Mouse (Mus musculus) neural tube, embryonic 10.5 days (tissue): ENCODE measurements around the gene Birc2.

ENCODE experiments used
- DNase-seq: peaks from one replicate; pipeline ENCODE4 v3.0.0-alpha.2; 2017; ENCODE audit warnings: low spot score; ENCODE audit errors: extremely low spot score

Birc2 gene

DNA sequence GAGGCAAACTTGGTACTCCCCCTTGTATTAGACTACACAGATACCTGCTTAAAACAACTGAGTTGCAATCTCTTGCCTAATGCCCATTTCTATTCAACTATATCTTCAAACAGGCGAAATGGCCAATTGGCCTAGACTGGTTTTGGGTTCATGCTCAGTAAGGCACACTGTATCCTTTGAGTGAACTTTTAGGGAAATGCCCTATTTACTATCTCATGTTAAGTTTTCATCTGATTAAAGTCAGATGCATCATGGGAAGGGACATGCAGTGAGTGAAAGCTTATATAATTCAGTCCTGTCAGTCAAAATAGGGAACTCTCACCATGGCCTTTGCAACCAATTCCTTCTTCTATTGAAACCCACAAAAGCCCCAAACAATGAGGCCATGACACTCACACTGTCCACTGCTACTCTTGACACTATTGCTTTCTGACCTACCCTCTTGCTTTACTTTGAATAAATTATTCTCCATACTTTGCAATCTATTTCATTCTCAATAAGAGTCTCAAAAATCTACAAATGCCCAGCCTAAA, 9.9 kb upstream of the Birc2 start:
- no peak for DNase-seq

- DNase-seq = no peak
Measured at GRCm38 (mm10) chr9:7845216-7845895, 8.5 kb upstream of the Birc2 start.

DNA sequence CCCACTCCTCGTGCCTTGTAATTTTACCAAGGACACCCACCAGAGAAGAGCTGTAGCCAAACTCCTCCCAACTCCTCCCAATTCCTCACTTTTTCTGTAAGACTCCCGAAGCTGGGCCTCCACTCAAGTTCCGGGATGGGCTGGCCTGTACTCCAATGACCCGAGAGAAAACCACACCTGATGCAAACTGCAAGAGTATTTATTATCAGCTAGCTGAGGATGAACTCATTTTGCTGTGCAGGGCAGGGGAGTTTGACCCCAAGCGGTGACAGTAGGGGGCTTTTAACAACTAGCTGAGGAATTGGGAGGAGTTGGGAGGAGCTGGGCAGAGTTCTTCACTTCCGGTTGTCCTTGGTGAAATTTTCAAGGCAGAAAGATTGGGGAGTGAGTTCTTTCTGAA, 4.4 kb upstream of the Birc2 start:
- no peak for DNase-seq

DNA sequence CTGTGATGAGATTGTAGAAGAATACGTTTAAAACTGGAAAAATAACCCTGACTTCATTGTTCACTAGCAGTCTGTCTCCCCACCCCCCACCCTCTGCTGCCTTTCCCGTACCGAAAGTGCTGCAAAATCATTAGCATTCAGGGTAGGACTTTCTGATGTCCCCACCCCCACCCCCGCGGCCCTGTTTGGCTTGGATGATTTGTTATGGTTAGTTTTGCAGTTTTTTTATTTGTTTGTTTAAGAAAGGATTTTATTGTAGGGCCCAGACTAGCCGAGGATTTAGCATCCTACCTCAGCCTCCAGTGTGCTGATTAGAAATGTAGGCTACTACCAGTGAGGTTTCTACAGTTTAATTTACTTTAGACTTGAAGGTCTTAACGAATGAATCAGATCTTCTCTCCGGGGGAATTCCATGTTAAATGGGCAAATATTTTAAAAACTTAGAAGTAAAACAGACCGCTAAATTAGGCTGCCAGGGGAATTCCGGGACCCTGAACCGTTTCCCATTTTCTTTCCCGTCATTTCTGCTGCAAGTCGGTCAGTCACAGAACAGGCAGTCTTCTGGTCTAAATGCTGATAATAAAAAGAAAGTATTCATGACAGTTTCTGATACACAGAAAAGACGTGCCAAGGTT, 1.1 kb upstream of the Birc2 start:
- peak; percentile 57 for DNase-seq

- no peak for DNase-seq
Measured at GRCm38 (mm10) chr9:7836331-7836730, 533 bp downstream of the Birc2 start.

DNA sequence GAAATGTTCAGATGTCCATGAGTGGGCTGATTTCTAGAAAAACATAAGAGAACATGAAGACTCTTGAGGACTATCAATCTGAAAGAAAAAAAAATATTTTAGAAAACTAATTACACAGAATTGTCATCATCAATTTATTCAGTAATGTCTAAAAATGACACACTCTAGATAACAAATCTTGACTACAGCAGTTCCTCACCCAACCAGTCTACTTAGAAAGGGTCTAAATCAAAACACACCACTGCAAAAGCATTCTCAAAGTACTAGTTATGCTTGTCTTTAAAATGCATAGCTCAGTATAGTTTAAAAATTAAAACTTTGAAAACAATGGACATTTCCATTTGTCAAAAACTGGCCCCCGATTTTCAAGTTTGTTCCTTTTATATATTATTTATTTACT, 1.6 kb downstream of the Birc2 start:
- no peak for DNase-seq

DNA sequence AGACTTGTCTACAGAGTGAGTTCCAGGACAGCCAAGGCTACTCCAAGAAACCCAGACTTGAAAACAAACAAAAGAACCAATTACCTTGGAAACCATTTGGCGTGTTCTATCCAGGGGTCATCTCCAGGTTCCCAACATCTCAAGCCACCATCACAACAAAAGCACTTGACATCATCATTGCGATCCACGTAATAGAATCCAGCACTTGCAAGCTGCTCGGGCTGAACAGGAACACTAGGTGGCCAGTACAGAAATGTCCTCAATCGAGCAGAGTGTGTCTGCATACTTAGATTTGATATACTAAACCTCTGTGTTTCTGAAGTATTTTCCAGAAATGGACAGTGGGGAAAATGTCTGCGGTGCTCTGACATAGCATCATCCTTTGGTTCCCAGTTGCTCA, 3.4 kb downstream of the Birc2 start:
- DNase-seq = no peak

- DNase-seq = peak; percentile 6
Measured at GRCm38 (mm10) chr9:7829531-7830528, 7.0 kb downstream of the Birc2 start.

- DNase-seq = no peak
Measured at GRCm38 (mm10) chr9:7828706-7829105, 8.2 kb downstream of the Birc2 start.

DNA sequence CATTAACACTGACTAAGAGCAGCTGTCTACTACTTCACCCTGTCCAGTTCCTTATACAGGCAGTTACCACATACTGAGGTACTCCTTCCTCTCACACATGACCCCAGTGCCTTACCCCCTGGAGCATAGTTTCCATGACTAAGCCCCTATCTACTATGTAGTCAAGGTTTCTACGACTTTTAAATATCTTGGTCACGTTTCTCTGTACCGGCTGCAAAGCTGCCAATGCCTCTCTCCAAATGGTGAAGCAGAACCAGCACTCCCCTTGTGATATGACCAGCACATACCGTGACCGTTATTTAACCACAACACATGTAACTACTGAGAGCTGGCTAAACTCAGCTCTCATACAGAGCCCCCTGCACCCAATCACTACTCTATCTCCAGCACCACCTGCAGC, 11.9 kb downstream of the Birc2 start:
- no peak for DNase-seq

GRCm38 (mm10) chr9:7822758-7823157, 14.1 kb downstream of the Birc2 start:
- no peak for DNase-seq

- no peak for DNase-seq
Measured at GRCm38 (mm10) chr9:7805101-7805506, 31.8 kb downstream of the Birc2 start.

DNA sequence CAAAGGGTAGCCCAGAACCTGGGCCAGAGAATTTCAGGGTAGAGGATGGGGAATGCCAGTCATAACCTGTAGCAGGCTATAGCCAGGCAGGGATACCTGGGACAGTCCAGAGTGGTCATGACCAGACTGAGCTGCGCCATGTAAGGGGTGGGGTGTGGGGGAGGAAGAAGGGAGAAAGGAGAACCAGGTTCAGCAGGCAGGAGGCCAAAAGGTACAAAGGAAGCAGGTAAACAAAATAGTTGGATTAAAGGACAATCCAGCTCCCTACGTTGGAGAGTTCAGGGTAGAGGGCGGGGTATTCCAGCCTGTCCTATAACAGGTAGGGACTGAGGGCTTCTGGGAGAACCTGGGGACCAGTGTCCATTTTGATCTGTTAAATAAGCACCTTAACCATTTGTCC, 38.3 kb downstream of the Birc2 start:
- no peak for DNase-seq

- no peak for DNase-seq
Measured at GRCm38 (mm10) chr9:7797542-7797941, 39.3 kb downstream of the Birc2 start.

DNA sequence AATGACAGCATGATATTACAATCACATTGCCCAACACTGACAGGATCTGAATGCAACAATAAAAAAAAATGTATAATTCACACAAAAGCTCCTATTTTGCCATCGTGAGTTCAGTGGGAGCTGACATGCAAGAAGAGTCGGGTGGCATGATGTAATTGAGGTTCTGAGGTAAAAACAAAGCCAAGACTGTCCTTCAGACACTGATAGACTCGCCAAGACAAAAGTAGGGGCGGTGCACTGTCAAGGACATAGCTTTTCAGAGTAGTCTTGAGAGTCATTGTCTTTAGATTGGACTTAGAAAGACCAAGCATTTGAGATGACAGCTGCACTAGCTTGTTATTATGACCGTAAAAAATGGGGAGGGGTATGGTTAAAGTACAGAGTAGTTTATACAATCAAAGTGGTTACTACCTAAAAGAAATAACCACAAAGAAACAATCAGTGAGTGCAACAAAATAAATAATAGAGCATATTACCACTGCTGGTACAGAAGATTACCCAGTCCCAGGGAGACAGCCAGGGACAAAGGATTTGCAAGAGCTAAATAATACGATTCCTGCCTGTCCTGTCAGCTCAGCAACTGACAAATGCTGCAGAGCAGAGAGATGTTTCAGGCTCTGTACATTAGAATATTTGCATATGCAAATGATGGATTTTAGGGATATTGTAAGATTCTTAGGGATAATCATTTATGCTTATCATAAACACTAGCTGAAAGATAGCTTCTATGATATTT, 40.6 kb downstream of the Birc2 start:
- no peak for DNase-seq

DNA sequence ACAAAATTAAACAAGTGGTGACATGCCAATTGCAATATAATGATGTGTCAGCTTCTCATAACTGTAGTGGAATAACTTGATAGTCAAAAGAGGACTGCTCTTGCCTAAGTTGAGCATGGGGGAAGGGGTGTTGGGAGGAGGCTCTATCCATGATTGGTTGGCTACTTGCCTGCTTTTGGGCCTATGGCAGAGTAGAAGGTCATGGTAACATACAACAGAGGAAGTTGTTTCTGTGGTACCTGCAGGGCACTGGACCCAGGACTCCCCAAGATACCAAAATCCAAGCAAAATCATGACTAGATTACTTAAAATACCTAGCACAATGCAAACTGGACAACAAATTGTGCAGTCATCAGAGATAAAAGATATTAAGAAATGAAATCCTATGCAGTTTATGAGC, 41.3 kb downstream of the Birc2 start:
- no peak for DNase-seq

GRCm38 (mm10) chr9:7793561-7793960, 43.3 kb downstream of the Birc2 start:
- no peak for DNase-seq

DNA sequence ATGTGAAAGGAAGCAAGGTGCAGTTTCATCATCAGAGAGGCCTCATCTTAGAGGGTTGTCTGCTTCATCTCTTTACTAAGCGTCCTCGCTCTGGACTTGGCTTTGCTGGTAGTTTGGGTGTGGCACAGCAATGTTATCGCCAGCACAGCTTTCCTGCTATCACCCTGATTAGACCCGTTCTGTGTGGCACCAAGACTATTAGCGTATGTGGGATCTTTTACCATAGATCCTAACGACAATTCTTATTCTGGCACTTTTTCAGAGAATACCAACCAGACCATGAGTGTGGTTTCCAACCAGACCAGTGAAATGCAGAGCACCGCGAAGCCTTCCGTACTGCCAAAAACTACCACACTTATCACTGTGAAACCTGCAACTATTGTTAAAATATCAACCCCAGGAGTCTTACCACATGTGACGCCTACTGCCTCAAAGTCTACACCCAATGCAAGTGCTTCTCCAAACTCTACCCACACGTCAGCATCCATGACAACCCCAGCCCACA, 46.2 kb downstream of the Birc2 start:
- no peak for DNase-seq

- no peak for DNase-seq
Measured at GRCm38 (mm10) chr9:7789764-7790575, 46.9 kb downstream of the Birc2 start.

- no peak for DNase-seq
Measured at GRCm38 (mm10) chr9:7788411-7788810, 48.5 kb downstream of the Birc2 start.
